Mouse (Mus musculus): ENCODE data around the gene Pkd1. TPM values are rescaled to one million over a fixed set of nuclear protein-coding genes. Genes with fewer than 3 reads are reported as not detected.

Gene Pkd1
- polyA plus RNA-seq, 1 experiment from 2014 or later, result 9.6 TPM

DNA sequence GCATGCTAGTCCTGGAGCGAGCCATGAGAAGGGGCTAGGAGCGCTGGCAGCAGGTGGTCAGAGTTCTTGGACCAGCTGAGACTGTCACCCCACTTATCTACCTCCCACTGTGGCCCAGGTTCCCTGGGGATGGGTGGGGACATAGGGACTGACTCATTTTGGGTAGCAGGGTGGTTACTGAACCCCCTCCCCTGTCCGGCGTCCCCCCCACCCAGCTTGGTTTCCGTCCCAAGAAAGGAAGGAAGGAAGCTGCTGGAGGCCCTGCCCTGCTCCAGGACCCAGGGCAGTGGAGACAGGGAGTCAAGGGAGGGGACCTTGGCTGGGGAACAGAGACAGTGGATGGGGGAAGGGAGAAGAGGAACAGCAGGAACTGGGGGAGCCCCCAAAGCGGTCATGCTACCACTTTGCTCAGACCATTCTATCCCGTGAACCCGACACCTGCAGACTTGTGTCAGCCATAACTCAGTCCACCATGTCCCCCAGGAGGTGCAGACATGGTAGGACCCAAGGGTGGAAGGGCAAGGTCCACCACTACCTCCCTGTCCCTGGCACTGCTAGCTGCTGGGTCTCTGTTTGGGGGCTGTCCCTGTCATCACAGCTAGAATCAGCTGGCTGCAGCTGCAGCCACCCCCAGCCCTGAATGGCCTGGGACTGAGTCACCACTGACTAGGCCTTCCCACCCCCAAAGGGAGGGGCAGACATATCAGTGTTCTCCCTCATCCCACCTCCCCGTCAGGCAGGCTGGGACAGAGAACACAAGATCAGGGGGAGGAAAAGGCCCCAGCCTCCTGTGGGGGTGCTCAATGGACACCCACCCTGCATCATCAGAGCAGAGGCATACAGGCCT is 95.5 kb downstream of the Pkd1 start:
- ATAC-seq (replicated peaks; ENCODE audit: insufficient number of reproducible peaks, low FRiP score, low TSS enrichment, low read depth) (no peak), DNase-seq (ENCODE audit: low spot score) (no peak)
- Histone ChIP-seq H3K9ac (replicated peaks; ENCODE audit: low read length) (peak overlapping the region; percentile 1; the same call in 1 of the 2 replicates), H3K9me3 (replicated peaks; ENCODE audit: control insufficient read depth, low read length) (no peaks in the 10 kb centered on the region), H3K4me2 (ENCODE audit: low read depth, low read length) (no peak overlapping the region), H3K27me3 (ENCODE audit: control insufficient read depth, insufficient read depth, low read length) (no peaks in the 10 kb centered on the region), H3K27ac (replicated peaks; ENCODE audit: low read depth, low read length) (no peak overlapping the region), H3K4me3 (ENCODE audit: low read depth, low read length) (no peak overlapping the region), H3K4me1 (ENCODE audit: control insufficient read depth, insufficient read depth, low read length) (peaks cover 12% of the 10 kb centered on the region), H3K36me3 (replicated peaks; ENCODE audit: control insufficient read depth, insufficient read depth, low read depth, low read length) (no peaks in the 10 kb centered on the region; the same call in 1 of the 2 replicates)
- 77% methylated on average over 9 of the region's 9 CpGs for WGBS

DNA sequence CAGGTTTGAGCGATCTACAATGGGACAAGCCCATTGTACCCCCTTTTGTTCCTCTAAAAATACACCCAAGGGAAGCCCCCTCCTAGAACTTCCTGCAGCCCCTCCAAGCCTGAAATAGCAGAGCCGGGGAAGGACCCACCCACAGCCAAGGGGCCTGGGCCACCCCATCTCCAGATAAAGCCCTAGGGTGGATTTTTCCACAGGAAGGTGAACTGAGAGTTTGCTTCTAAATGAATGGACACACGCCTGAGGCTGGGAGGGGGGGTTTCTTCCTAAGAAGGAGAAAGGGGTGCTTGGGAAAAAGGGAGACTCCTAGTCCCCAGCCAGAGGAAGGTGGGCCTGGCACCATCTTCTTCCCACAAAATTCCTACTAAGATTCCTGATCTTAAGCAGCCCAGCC is 96.3 kb downstream of the Pkd1 start:
- Histone ChIP-seq H3K27me3 (ENCODE audit: control insufficient read depth, insufficient read depth, low read length) (no peaks in the 10 kb centered on the region), H3K27ac (replicated peaks; ENCODE audit: low read depth, low read length) (no peak overlapping the region), H3K4me2 (ENCODE audit: low read depth, low read length) (no peak overlapping the region; the same call in 1 of the 2 replicates), H3K9me3 (replicated peaks; ENCODE audit: control insufficient read depth, low read length) (no peaks in the 10 kb centered on the region), H3K36me3 (replicated peaks; ENCODE audit: control insufficient read depth, insufficient read depth, low read depth, low read length) (no peaks in the 10 kb centered on the region; the same call in 1 of the 2 replicates), H3K4me3 (ENCODE audit: low read depth, low read length) (no peak overlapping the region), H3K9ac (replicated peaks; ENCODE audit: low read length) (no peak overlapping the region), H3K4me1 (ENCODE audit: control insufficient read depth, insufficient read depth, low read length) (peaks cover 10% of the 10 kb centered on the region)
- DNase-seq (ENCODE audit: low spot score) (no peak), ATAC-seq (replicated peaks; ENCODE audit: insufficient number of reproducible peaks, low FRiP score, low TSS enrichment, low read depth) (no peak)
- WGBS, result 78% methylated on average over 3 of the region's 3 CpGs

Small RNA genes within 50 kb of the gene (microRNA-seq; reads per million reads assigned to microRNA genes)
- not detected for gene Gm24589 (ENCODE audit: borderline number of aligned reads)

Other genes with a start within 250 kb of the Pkd1 start
- 0.38 TPM in 1 of 2 replicates, not detected in the other for gene Abca17, start 198.8 kb upstream of the Pkd1 start, polyA plus RNA-seq (2014; fragmentation: Nextera tagmentation; extraction: Ambion mirVana)
- 5.3 and 7.7 TPM in 2 replicates for gene Abca3, start 197.9 kb upstream of the Pkd1 start, polyA plus RNA-seq (2014; fragmentation: Nextera tagmentation; extraction: Ambion mirVana)
- gene Rnps1, start 135.3 kb upstream of the Pkd1 start, polyA plus RNA-seq (2014; fragmentation: Nextera tagmentation; extraction: Ambion mirVana), result 349 and 363 TPM in 2 replicates
- 74.6 and 77.2 TPM in 2 replicates for gene Eci1, start 123.2 kb upstream of the Pkd1 start, polyA plus RNA-seq (2014; fragmentation: Nextera tagmentation; extraction: Ambion mirVana)
- 1.1 TPM in 2 replicates for gene Dnase1l2, start 106.7 kb upstream of the Pkd1 start, polyA plus RNA-seq (2014; fragmentation: Nextera tagmentation; extraction: Ambion mirVana)
- 10.3 and 11.1 TPM in 2 replicates for gene E4f1, start 79.5 kb upstream of the Pkd1 start, polyA plus RNA-seq (2014; fragmentation: Nextera tagmentation; extraction: Ambion mirVana)
- 53.7 and 54.9 TPM in 2 replicates for gene Pgp, start 79.4 kb upstream of the Pkd1 start, polyA plus RNA-seq (2014; fragmentation: Nextera tagmentation; extraction: Ambion mirVana)
- 0.42 TPM in 1 of 2 replicates, not detected in the other for gene Bricd5, start 76.0 kb upstream of the Pkd1 start, polyA plus RNA-seq (2014; fragmentation: Nextera tagmentation; extraction: Ambion mirVana)
- 30.3 and 32.0 TPM in 2 replicates for gene Mlst8, start 70.8 kb upstream of the Pkd1 start, polyA plus RNA-seq (2014; fragmentation: Nextera tagmentation; extraction: Ambion mirVana)
- 2.6 and 2.8 TPM in 2 replicates for gene Caskin1, start 61.2 kb upstream of the Pkd1 start, polyA plus RNA-seq (2014; fragmentation: Nextera tagmentation; extraction: Ambion mirVana)
- gene Traf7, start 21.9 kb upstream of the Pkd1 start, polyA plus RNA-seq (2014; fragmentation: Nextera tagmentation; extraction: Ambion mirVana), result 86.1 and 88.2 TPM in 2 replicates
- 1.4 and 1.8 TPM in 2 replicates for gene Rab26, start 15.6 kb upstream of the Pkd1 start, polyA plus RNA-seq (2014; fragmentation: Nextera tagmentation; extraction: Ambion mirVana)
- gene Tsc2, start 82.8 kb downstream of the Pkd1 start, polyA plus RNA-seq (2014; fragmentation: Nextera tagmentation; extraction: Ambion mirVana), result 46.2 and 56.4 TPM in 2 replicates
- gene Nthl1, start 82.8 kb downstream of the Pkd1 start, polyA plus RNA-seq (2014; fragmentation: Nextera tagmentation; extraction: Ambion mirVana), result 18.6 and 22.9 TPM in 2 replicates
- gene Slc9a3r2, start 100.5 kb downstream of the Pkd1 start, polyA plus RNA-seq (2014; fragmentation: Nextera tagmentation; extraction: Ambion mirVana), result 48.3 and 50.2 TPM in 2 replicates
- gene Npw, start 108.6 kb downstream of the Pkd1 start, polyA plus RNA-seq (2014; fragmentation: Nextera tagmentation; extraction: Ambion mirVana), result 0.48 TPM in 1 of 2 replicates, not detected in the other
- 24.1 and 26.6 TPM in 2 replicates for gene Zfp598, start 119.9 kb downstream of the Pkd1 start, polyA plus RNA-seq (2014; fragmentation: Nextera tagmentation; extraction: Ambion mirVana)
- gene Syngr3, start 140.1 kb downstream of the Pkd1 start, polyA plus RNA-seq (2014; fragmentation: Nextera tagmentation; extraction: Ambion mirVana), result 6.2 and 6.6 TPM in 2 replicates
- 46.8 and 52.4 TPM in 2 replicates for gene Gfer, start 146.3 kb downstream of the Pkd1 start, polyA plus RNA-seq (2014; fragmentation: Nextera tagmentation; extraction: Ambion mirVana)
- gene Noxo1, start 146.4 kb downstream of the Pkd1 start, polyA plus RNA-seq (2014; fragmentation: Nextera tagmentation; extraction: Ambion mirVana), result 1.1 and 2.7 TPM in 2 replicates
- 96.3 and 102 TPM in 2 replicates for gene Tbl3, start 157.8 kb downstream of the Pkd1 start, polyA plus RNA-seq (2014; fragmentation: Nextera tagmentation; extraction: Ambion mirVana)
- 0.18 and 0.24 TPM in 2 replicates for gene Rnf151, start 168.2 kb downstream of the Pkd1 start, polyA plus RNA-seq (2014; fragmentation: Nextera tagmentation; extraction: Ambion mirVana)
- gene Rps2, start 168.3 kb downstream of the Pkd1 start, polyA plus RNA-seq (2014; fragmentation: Nextera tagmentation; extraction: Ambion mirVana), result 1,371 and 1,480 TPM in 2 replicates
- 191 and 217 TPM in 2 replicates for gene Ndufb10, start 174.6 kb downstream of the Pkd1 start, polyA plus RNA-seq (2014; fragmentation: Nextera tagmentation; extraction: Ambion mirVana)
- not detected in 2 replicates for gene Rpl3l, start 178.0 kb downstream of the Pkd1 start, polyA plus RNA-seq (2014; fragmentation: Nextera tagmentation; extraction: Ambion mirVana)
- 23.6 and 24.3 TPM in 2 replicates for gene Msrb1, start 186.8 kb downstream of the Pkd1 start, polyA plus RNA-seq (2014; fragmentation: Nextera tagmentation; extraction: Ambion mirVana)
- 4.3 and 4.7 TPM in 2 replicates for gene Hs3st6, start 203.2 kb downstream of the Pkd1 start, polyA plus RNA-seq (2014; fragmentation: Nextera tagmentation; extraction: Ambion mirVana)

Measured in embryonic facial prominence, embryonic 11.5 days (tissue).